18 mouse cellular contexts compared by ENCODE assay signal in genomic region chr7:114133957-114134356, GRCm38 (mm10).
"Had no signal": no experiment of that assay in that cellular context is flagged by ENCODE, and none has a peak within 500 bp of the region (broad histone marks: within the 10 kb centered on the region; RNA-seq: fewer than 3 reads in every experiment).

No protein-coding gene starts in this region.

- H3K9me3 ChIP-seq: midbrain, embryonic 10.5 days; midbrain, embryonic 12.5 days; neural tube, embryonic 13.5 days; neural tube, embryonic 15.5 days had no signal

- DNase-seq: lung, adult 18-20 months; lung, embryonic 14.5 days; lung, postnatal 10 days; lung, postnatal 4 days; midbrain, embryonic 14.5 days; retina, postnatal 1 day; right cerebral cortex, adult 18-20 months; right cerebral cortex, postnatal 25 days; right cerebral cortex, postnatal 4 days; spleen, adult 18-20 months; thymus, adult 18-20 months; thymus, postnatal 14 days; thymus, postnatal 4 days had no signal

- H3K36me3 ChIP-seq: midbrain, embryonic 10.5 days; midbrain, embryonic 12.5 days; neural tube, embryonic 13.5 days; neural tube, embryonic 15.5 days had no signal

- H3K27me3 ChIP-seq: midbrain, embryonic 12.5 days; neural tube, embryonic 13.5 days; neural tube, embryonic 15.5 days had no signal

- H3K9ac ChIP-seq: lung, embryonic 14.5 days; midbrain, embryonic 12.5 days; neural tube, embryonic 13.5 days; neural tube, embryonic 15.5 days had no signal

- H3K27ac ChIP-seq: midbrain, embryonic 10.5 days; midbrain, embryonic 12.5 days; neural tube, embryonic 13.5 days; neural tube, embryonic 15.5 days had no signal

- H3K4me3 ChIP-seq: midbrain, embryonic 10.5 days; midbrain, embryonic 12.5 days; myocyte; neural tube, embryonic 13.5 days; neural tube, embryonic 15.5 days had no signal
